Mouse (Mus musculus): ENCODE data around the gene Chmp4b.

The Chmp4b gene

DNA sequence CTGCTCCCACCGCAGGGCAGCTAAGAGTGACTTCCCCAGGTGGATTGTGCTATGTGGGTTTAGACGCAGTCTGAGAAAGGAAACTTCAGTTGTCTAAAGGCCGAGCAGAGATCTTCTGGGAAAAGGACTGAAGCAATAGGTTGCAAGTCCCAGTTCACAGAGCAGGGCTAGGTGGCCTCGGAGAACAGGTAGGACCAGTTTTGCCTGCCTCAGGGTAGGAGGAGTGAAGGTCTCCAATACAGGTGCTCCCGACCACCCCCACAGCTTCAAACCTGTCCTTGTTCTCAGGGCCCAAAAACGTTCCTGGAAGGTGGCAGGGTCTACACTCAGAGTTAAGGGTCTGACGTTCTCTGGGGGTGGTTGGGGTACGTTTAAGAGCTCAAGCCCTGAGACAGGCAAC lies at the start of gene Chmp4b:
Gene Chmp4b, plus strand, starts transcription at position 343 of the 400 bp plus-strand sequence.
- no peak for DNase-seq (ENCODE audit: inconsistent age in 2 of 2, low spot score in 1 of 2)

DNA sequence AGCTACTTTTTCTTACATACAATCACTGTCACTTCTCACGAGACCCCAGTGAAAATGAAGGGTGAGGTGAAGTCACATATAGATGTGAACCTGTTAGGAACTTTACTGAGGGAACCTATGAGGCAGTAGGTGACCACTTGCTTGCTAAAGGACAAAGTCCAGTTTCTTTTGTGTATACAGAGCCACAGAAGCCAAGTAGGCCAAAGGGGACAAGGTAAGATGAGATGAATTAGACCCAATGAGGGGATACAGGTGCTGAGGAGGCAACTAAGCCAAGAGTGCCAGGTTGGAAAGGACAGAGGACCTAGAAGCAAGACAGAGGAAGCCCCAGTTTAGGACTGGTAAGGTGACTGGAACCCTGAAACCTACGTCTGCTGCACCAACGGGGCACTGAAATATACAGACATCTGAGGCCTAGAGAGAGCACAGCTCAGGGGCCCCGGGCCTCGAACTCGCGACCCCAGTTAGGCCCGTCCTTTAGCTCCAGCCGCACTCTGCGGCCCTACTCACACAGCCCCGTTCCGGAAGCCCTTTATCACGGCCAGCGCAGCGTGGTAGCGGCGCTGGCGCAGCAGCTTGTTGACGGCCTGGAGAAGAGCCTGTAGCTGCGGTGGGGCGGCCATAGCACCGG lies 48.4 kb upstream of the Chmp4b start:
- DNase-seq (ENCODE audit: inconsistent age in 2 of 2, low spot score in 1 of 2): no peak

DNA sequence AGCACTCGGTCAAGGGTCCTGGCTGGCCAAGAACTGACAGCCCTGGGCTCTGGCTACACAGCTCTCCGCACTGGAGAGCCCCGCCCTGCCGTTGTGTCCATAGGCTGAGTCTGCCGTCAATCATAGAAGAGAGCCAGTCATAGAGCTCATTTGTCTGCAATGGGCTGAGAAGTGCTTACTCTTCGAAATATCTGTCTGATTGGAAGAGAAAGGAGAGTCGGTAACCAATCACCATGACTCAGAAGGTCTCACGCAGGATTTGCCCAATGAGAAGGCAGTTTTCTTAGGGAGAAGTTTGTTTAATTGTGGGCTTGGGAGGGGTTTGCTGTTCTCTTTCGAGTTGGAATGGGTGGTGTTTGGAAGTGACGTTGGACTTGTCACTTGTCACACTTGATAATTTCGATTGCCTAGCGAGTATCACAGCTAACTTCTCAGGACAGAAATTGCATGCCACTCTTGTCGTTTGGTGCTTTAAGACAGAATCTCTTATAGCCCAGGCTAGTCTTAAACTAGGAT lies 47.8 kb upstream of the Chmp4b start, which contains the start of gene Pxmp4:
Gene Pxmp4, minus strand, starts transcription at position 71 of the 516 bp plus-strand sequence.
- peak; percentile 98 to 100 for DNase-seq (ENCODE audit: inconsistent age in 2 of 2, low spot score in 1 of 2)

DNA sequence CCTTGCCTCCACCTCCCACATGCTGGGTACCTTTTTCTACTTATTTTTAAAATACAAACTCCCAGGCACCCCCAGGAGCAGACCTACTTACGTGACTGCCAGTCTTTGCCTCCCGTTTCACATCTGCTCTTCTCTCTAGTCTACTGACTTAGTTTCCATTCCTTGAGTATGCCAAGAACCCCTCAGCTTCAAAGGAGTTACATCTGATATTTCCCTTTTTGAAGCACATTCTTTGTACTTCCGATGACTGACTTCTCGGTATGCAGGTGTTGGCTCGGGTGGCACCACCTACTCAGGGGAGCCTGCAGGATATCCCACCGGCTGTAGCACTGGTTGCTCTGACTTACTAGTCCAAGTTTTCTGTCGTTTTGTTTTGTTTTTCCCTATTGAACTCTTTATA lies 47.3 kb upstream of the Chmp4b start:
- DNase-seq (ENCODE audit: inconsistent age in 2 of 2, low spot score in 1 of 2): no peak

DNA sequence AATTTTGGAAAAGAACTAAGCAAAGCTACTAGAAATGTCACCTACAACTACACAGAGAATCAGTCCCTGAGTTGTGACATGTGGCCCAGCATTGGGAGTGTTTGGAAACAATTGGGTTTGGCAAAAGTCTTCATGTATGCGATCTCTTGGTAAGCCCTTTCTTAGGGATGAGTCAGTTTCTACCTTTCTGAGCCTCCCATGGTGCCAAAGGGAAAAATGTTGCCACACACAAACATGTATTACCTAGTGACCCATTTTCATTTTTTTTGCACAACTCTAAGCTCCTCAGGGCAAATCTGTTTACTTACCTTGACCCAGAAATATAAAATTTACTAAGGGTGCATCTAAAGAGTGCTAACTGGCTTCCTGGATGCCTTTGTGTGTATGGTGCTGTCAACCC lies 44.5 kb upstream of the Chmp4b start:
- no peak for DNase-seq (ENCODE audit: inconsistent age in 2 of 2, low spot score in 1 of 2)

DNA sequence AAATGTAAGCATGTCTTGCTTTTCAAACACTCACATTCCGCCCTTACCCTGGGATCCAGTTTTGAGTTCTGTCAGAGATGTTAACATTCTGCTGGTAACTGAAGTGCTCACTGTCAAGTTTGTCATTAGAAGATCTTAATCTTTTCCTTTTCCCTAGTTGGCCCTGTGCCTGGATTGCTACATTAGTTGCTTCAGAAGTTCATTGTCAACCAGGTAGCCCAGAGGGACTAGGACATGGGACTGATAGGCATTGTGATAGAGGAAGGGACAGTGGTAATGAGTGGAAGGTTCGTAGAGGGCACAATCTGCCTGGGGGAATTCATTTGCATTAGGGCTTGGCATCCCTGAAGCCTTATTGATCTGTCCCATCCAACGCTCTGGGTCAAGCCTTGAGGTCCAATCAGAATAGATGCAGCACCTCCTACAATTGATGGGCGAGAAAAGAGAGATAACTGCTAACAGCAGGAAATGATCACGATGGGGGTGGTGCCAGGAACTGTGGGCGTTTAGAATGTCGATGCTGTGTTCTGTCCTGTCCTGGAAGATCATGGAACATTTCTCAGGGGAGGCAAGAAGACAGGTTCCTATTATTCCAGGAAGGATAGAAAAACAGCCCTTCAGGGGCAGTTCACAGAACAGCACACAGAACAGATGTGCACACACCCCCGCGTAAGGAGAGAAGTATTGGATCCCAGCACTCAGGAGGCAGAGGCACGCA lies 42.3 kb upstream of the Chmp4b start:
- DNase-seq (ENCODE audit: inconsistent age in 2 of 2, low spot score in 1 of 2): no peak

DNA sequence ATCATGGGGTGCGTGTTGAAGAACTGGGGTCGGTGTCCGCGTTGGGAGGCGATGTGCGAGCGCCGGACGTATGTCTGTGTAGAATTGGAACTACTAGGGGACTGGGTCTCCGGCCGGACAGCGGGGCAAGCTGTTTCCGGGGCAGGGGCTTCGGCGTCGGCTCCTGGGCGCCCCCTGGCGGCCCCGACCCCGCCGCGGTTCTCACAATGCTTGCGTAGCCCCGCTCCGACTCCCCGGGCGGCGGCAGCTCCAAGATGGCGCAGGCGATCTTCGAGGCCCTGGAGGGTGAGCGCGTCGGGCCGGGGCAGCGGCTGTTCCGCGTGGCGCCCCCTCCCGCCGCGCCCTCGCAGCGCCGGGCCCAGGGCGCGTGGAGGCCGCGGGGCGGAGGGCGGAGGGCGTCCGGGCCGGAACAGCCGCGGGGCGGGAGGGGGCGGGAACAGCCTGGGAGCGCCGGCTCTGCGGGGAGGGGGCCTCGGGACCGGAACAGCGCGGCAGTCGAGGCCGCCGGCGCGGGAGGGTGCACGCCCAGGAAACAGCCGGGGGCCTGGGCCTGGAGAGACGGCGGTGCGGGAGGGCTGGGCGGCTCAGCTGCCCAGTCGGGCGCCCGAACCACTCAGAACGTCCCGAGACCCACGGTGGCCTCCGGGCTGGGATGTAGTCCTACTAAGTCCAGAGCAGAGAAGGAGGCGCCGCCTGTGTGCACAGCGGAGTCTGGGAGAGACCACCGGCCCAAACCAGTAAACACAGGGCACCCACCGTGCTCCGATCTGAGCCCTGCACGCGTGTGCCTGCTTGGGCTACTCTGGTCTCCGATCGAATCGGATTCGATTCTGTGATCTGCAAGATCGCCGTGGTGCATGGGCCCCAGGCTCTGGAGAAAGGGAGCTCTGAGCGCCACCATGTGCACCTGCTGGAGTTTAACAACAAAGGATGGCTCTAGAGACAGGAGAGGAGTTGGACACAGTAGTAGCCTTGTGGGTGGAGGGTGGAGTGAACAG lies 38.1 kb upstream of the Chmp4b start, which contains the start of the genes Zfp341 and 4930519P11Rik:
Gene Zfp341, plus strand, starts transcription at position 180 of the 998 bp plus-strand sequence.
Gene 4930519P11Rik, minus strand, starts transcription at position 320 of the 998 bp plus-strand sequence.
- peak; percentile 94 to 97 for DNase-seq (ENCODE audit: inconsistent age in 2 of 2, low spot score in 1 of 2)

- DNase-seq (ENCODE audit: inconsistent age in 2 of 2, low spot score in 1 of 2): peak in 1 of 2 experiments; percentile 64
Measured at GRCm38 (mm10) chr2:154614841-154615576, 36.5 kb upstream of the Chmp4b start.

DNA sequence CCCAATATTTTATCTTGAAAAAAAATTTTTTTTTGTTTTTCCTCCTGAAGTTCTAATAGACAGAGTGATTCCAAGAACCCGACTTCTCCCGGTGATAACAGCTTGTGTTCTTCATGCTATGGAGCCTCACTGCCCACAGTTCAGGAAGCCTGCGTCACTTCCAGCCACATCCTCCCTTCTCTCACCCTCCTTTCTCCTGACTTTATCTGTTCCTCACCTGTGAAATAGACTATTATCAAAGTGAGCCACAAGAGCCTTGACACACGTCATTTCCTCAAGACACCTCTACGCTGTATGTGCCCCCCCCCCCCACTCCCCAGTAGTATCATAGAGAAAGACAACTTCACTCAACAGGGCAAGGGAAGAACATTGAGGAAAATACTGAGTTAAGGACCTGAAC lies 35.8 kb upstream of the Chmp4b start:
- no peak for DNase-seq (ENCODE audit: inconsistent age in 2 of 2, low spot score in 1 of 2)

- no peak for DNase-seq (ENCODE audit: inconsistent age in 2 of 2, low spot score in 1 of 2)
Measured at GRCm38 (mm10) chr2:154617061-154617460, 34.4 kb upstream of the Chmp4b start.

- DNase-seq (ENCODE audit: inconsistent age in 2 of 2, low spot score in 1 of 2): no peak
Measured at GRCm38 (mm10) chr2:154621684-154622083, 29.8 kb upstream of the Chmp4b start.

DNA sequence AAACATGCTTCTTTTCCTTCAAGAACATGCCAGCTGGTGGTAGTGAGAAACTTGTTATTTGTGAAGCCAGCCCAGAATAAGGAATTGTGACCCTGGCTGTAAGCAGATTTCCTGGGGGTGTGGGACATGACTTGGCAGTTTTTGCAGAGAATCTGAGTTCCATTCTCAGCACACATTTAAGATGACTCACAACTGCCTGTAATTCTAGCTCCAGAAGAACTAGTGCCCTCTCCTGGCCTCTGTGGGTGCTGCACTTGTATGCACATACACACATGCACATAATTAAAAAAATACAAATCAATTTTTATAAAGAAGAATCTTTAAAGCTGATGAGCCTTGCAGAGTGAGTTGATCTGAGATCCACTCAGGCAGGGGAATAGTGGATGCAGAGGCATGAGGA lies 27.4 kb upstream of the Chmp4b start:
- no peak for DNase-seq (ENCODE audit: inconsistent age in 2 of 2, low spot score in 1 of 2)

DNA sequence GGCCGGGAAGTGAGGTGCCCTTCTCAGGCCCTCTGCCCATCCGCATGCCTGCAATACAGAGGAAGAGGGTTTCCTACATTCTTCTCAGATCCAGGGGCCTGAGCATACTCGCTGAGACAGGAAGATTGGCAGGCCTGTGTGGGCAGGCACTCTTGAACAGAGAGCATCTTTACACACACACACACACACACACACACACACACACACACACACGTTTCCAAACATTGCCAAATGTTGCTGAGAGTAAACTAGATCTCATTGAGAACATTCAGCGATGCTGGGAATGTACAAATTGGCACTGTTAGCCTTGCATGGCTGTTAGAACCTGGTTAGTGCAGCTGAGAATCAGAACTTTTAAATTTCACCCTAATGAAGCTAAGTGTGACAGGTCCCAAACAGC lies 21.0 kb upstream of the Chmp4b start:
- DNase-seq (ENCODE audit: inconsistent age in 2 of 2, low spot score in 1 of 2): no peak

- no peak for DNase-seq (ENCODE audit: inconsistent age in 2 of 2, low spot score in 1 of 2)
Measured at GRCm38 (mm10) chr2:154632203-154632780, 19.2 kb upstream of the Chmp4b start.

DNA sequence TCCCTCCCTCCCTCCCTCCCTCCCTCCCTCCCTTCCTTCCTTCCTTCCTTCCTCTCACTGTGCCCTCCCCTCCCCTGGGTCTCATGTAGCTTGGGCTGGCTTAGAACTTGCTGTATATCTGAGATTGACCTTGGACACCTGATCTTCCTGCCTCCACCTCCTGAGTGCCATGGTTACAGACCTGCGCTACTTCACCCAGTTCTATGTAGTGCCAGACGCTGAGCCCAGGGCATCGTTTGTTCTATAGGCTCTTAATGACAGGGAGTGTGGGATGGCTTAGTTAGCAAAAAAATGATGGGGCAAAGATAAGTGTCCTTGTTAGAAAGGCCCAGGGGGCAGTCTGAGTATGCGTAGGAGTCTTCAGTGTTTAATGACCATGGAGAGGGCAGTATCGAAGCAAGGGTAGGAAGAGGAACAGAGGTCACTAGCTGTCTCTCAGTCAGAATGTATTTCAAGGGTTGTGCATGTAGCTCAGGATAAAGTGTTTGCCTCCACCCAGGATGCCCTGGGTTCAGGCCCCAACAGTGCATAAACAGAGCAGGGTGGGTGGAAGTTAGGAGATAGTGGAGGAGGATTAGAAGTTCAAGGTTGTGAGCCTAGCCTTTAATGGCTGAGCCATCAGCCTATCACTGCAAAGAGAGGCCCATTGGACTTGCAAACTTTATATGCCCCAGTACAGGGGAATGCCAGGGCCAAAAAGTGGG lies 18.3 kb upstream of the Chmp4b start:
- DNase-seq (ENCODE audit: inconsistent age in 2 of 2, low spot score in 1 of 2): no peak

DNA sequence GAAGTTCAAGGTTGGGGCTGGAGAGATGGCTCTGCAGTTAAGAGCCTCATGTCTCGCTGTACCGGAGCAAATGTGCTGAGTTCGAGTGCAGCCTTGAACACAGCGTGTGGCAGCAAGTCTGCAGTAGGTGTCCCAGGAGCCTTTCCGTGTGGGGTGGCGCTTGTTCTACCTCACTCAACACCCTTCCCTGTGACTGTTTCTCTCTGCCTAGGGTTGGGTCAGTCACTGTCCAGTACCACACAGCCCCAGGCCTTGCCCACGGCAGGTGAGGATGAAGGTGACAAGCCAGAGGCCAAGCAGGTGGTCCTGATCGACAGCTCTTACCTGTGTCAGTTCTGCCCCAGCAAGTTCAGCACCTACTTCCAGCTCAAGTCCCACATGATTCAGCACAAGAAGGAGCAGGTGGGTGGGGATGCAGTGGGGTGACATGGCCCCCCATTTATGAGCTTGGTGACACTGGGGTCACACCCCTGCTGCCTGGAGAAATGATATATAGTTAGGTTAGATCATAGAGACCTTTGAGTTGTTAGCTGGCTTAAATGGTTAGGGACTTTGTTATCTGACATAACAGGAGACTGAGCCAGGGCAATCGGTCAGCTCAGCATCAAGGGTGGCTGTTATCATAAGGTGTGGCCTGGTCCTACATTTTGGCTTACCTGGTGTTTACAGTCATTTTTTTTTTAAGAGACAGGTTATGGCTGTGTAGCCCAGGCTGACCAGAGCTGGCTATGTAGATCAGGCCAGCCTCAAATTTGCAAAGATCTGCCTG lies 17.4 kb upstream of the Chmp4b start:
- DNase-seq (ENCODE audit: inconsistent age in 2 of 2, low spot score in 1 of 2): no peak

DNA sequence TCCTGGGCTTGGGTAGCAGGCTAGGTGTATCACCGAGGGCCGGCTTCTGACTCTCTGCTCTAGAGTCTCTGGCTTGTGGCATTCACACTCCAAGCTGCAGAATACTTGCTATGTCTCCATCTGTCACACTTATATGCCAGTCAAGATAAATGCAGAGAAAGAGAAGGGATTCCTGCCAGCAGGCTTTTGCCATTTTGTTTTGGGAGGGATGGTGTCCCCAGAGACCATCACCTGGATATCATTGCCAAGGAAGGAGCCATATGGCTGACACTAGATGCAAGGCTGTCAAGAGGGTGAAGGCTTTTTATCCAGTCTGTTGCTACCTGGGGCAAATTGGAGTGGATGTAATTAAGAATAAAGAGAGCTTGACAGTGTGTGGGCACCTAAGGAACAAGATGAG lies 15.7 kb upstream of the Chmp4b start:
- no peak for DNase-seq (ENCODE audit: inconsistent age in 2 of 2, low spot score in 1 of 2)

DNA sequence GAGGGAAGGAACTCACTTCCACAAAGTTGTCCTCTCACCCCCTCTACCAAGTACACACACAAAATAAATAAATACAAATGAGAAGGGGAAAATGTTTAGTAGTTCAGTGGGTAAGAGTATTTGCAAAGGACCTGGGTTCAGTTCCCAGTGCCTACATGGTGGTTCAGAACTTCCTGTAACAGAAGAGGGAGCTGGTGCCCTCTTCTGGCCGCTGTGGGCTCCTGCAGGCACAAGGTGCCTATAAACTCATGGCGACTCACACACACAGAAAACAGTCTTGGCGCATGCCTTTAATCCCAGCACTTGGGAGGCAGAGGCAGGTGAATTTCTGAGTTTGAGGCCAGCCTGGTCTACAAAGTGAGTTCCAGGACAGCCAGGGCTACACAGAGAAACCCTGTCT lies 13.0 kb upstream of the Chmp4b start:
- no peak for DNase-seq (ENCODE audit: inconsistent age in 2 of 2, low spot score in 1 of 2)

DNA sequence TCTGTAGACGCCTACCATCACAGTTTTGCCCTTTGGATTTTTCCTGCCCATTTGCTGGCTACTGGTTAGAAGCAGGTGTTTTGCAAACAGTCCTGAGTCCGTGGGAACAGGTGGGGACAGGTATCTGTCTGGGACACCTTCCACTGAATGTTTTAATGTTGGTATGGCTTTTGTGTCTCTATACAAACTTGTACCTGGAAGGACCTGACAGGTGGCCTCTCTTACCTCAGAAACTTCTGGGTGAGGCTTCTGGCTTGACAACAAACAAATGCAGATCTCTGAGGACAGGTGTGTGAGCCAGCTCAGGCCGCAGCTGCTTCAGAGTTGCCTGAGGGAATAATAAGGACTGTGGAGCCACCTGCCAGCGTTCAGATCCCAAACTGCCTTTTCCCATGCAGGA lies 12.4 kb upstream of the Chmp4b start:
- DNase-seq (ENCODE audit: inconsistent age in 2 of 2, low spot score in 1 of 2): no peak

Measured in adrenal gland, adult (tissue).